ENCODE assay signal across 10 mouse cellular contexts in the genomic region with DNA sequence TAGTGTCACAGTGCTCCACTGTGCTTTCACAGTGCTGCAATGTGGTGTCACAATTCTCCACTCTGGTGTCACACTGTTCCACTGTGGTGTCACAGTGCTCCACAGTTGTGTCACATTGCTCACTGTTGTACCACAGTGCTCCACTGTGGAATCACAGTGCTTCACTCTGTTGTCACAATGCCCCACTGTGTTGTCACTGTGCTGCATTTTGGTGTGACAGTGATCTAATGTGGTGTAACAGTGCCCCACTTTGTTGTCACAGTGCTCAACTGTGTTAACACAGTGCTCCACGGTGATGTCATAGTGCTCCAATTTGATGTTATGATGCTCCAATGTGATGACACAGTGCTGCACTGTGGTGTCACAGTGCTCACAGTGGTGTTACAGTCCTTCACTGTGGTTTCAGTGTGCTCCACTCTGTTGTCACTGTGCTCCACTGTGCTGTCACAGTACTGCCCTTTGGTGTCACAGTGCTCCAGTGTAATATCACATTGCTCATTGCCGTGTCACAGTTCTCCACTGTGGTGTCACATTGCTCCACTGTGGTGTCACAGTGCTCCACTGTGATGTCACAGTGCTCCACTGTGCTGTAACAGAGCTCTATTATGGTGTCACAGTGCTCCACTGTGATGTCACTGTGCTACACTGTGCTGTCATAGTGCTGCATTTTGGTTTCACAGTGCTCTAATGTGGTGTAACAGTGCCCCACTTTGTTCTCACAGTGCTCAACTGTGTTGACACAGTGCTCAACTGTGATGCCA.
DNase-seq lines count a peak whose midpoint lies in the region; ATAC-seq and TF ChIP-seq lines count a peak whose summit lies in the region.
"Had no signal": no experiment of that assay in that cellular context is flagged by ENCODE, and none has a peak within 500 bp of the region (broad histone marks: within the 10 kb centered on the region; RNA-seq: fewer than 3 reads in every experiment).

No protein-coding gene starts in this region.

- H3K4me1 ChIP-seq in forebrain, embryonic 11.5 days (replicated peaks; ENCODE audit: control insufficient read depth, insufficient read depth, low read length), result no peaks in the 10 kb centered on the region
- H3K4me1 ChIP-seq in forebrain, embryonic 16.5 days (replicated peaks; ENCODE audit: control insufficient read depth, insufficient read depth, low read length), result no peaks in the 10 kb centered on the region
- no peaks in the 10 kb centered on the region for H3K4me1 ChIP-seq in liver, postnatal 0 days (ENCODE audit: insufficient read depth)

- H3K4me3 ChIP-seq in forebrain, embryonic 11.5 days (ENCODE audit: low read depth, low read length), result no peak overlapping the region
- H3K4me3 ChIP-seq in forebrain, embryonic 16.5 days (replicated peaks; ENCODE audit: low read length), result no peak overlapping the region
- no peak overlapping the region for H3K4me3 ChIP-seq in liver, postnatal 0 days (ENCODE audit: low read depth, low read length)

- WGBS in forebrain, embryonic 11.5 days, result 91% methylated on average over 2 of the region's 2 CpGs
- WGBS in forebrain, embryonic 16.5 days, result 84% methylated on average over 2 of the region's 2 CpGs
- 78% methylated on average over 2 of the region's 2 CpGs for WGBS in liver, postnatal 0 days (ENCODE audit: insufficient replicate concordance)

- no peak for TF ChIP-seq CTCF in liver, postnatal 0 days (IDR thresholded peaks at IDR 0.05; ENCODE audit: low read depth)

- ATAC-seq in forebrain, embryonic 11.5 days (replicated peaks; ENCODE audit: low FRiP score), result peak; percentile 70
- ATAC-seq in forebrain, embryonic 16.5 days, result no peak
- peak; percentile 37; the same call in 1 of the 2 replicates for ATAC-seq in liver, postnatal 0 days
- no peak for ATAC-seq in frontal cortex, adult (ENCODE audit: low TSS enrichment)

- TF ChIP-seq EP300 in liver, postnatal 0 days (IDR thresholded peaks at IDR 0.05; ENCODE audit: low read depth), result no peak

- no peak overlapping the region for H3K27ac ChIP-seq in forebrain, embryonic 11.5 days (ENCODE audit: low read depth, low read length)
- no peak overlapping the region for H3K27ac ChIP-seq in forebrain, embryonic 16.5 days (ENCODE audit: low read length)
- H3K27ac ChIP-seq in liver, postnatal 0 days (ENCODE audit: low read depth), result no peak overlapping the region

- H3K9ac ChIP-seq in forebrain, embryonic 11.5 days (ENCODE audit: low read length), result no peak overlapping the region
- H3K9ac ChIP-seq in forebrain, embryonic 16.5 days (replicated peaks; ENCODE audit: low read depth, low read length), result no peak overlapping the region
- no peak overlapping the region for H3K9ac ChIP-seq in liver, postnatal 0 days (replicated peaks)

- H3K36me3 ChIP-seq in forebrain, embryonic 11.5 days (ENCODE audit: control insufficient read depth, insufficient read depth, low read length), result no peaks in the 10 kb centered on the region
- no peaks in the 10 kb centered on the region for H3K36me3 ChIP-seq in forebrain, embryonic 16.5 days (ENCODE audit: control insufficient read depth, insufficient read depth)
- no peaks in the 10 kb centered on the region for H3K36me3 ChIP-seq in liver, postnatal 0 days (replicated peaks; ENCODE audit: insufficient read depth, low read length)

- H3K9me3 ChIP-seq in forebrain, embryonic 11.5 days (ENCODE audit: control insufficient read depth, low read length), result peaks cover 27% of the 10 kb centered on the region
- peaks cover 36% of the 10 kb centered on the region for H3K9me3 ChIP-seq in forebrain, embryonic 16.5 days (ENCODE audit: control insufficient read depth, low read length)
- peaks cover 4% of the 10 kb centered on the region; the same call in 1 of the 2 replicates for H3K9me3 ChIP-seq in liver, postnatal 0 days (ENCODE audit: low read length)

- H3K4me2 ChIP-seq in forebrain, embryonic 11.5 days (ENCODE audit: low read depth, low read length, severe bottlenecking), result no peak overlapping the region
- no peak overlapping the region for H3K4me2 ChIP-seq in forebrain, embryonic 16.5 days (ENCODE audit: low read length)
- H3K4me2 ChIP-seq in liver, postnatal 0 days (ENCODE audit: low read depth, low read length), result no peak overlapping the region

- intact Hi-C loops in gastrocnemius, postnatal 14 days (cut with DNase I; ENCODE audit: low total_unique reads), result no loop called here

- DNase-seq in forebrain, embryonic 11.5 days (ENCODE audit: low spot score), result peak; percentile 37
- DNase-seq in thymus, postnatal 4 days, result peak; percentile 1
- no peak for DNase-seq in thymus, postnatal 10 days (ENCODE audit: low spot score in 2 of 2)
- DNase-seq in liver, postnatal 0 days, result peak; percentile 7
- DNase-seq in gastrocnemius, postnatal 14 days, result no peak
- DNase-seq in adrenal gland, postnatal 36 days, result no peak
- DNase-seq: cerebellum, adult 11 months; heart, postnatal 36 days had no signal

- H3K27me3 ChIP-seq in forebrain, embryonic 11.5 days (ENCODE audit: control insufficient read depth, insufficient read depth, low read length), result no peaks in the 10 kb centered on the region
- H3K27me3 ChIP-seq in forebrain, embryonic 16.5 days (replicated peaks; ENCODE audit: control insufficient read depth, insufficient read depth, low read length), result no peaks in the 10 kb centered on the region
- no peaks in the 10 kb centered on the region for H3K27me3 ChIP-seq in liver, postnatal 0 days (ENCODE audit: insufficient read depth, low read length)

Comparison
In these comparisons a context has a peak if more than half of its experiments do, and no peak if none do; other contexts are left out.
1. ATAC-seq: peak in forebrain, embryonic 11.5 days (single experiment) and liver, postnatal 0 days (single experiment); none in forebrain, embryonic 16.5 days (single experiment) and frontal cortex, adult (single experiment).
2. DNase-seq: peak in forebrain, embryonic 11.5 days (single experiment), thymus, postnatal 4 days (single experiment) and liver, postnatal 0 days (single experiment); none in thymus, postnatal 10 days (0 of 2), gastrocnemius, postnatal 14 days (single experiment) and adrenal gland, postnatal 36 days (0 of 2).